ENCODE assay signal across 23 mouse cellular contexts in genomic region chr9:40794251-40794650, GRCm38 (mm10). TPM values are rescaled to one million over a fixed set of nuclear protein-coding genes. Genes with fewer than 3 reads are reported as not detected.
DNase-seq lines count a peak whose midpoint lies in the region; ATAC-seq lines count a peak whose summit lies in the region.
"Had no signal": no experiment of that assay in that cellular context is flagged by ENCODE, and none has a peak within 500 bp of the region (broad histone marks: within the 10 kb centered on the region; RNA-seq: fewer than 3 reads in every experiment).

No protein-coding gene starts in this region.

- no peaks in the 10 kb centered on the region for H3K27me3 ChIP-seq in midbrain, embryonic 11.5 days (ENCODE audit: control insufficient read depth, insufficient read depth, low read length)
- H3K27me3 ChIP-seq in midbrain, embryonic 15.5 days (replicated peaks) = no peaks in the 10 kb centered on the region
- H3K27me3 ChIP-seq in limb, embryonic 10.5 days (ENCODE audit: low read depth, poor library complexity, severe bottlenecking) = no peaks in the 10 kb centered on the region
- H3K27me3 ChIP-seq: embryonic facial prominence, embryonic 12.5 days; heart, embryonic 12.5 days; lung, embryonic 15.5 days; midbrain, embryonic 13.5 days had no signal

- peak; percentile 1 for DNase-seq in adrenal gland, postnatal 10 days
- DNase-seq in adrenal gland, postnatal 25 days = no peak
- DNase-seq in midbrain, embryonic 11.5 days (ENCODE audit: low spot score, missing footprints) = no peak
- no peak for DNase-seq in limb, embryonic 10.5 days (ENCODE audit: low spot score)
- no peak for DNase-seq in layer of hippocampus, adult 18-20 months (ENCODE audit: low spot score in 2 of 2)
- DNase-seq in frontal cortex, postnatal 36 days (ENCODE audit: low spot score in 2 of 2) = no peak
- DNase-seq: cerebellum, adult 9-10 months; embryo, embryonic 11 days; gastrocnemius, postnatal 25 days; heart, adult 11 months; kidney, adult 18-20 months; kidney, postnatal 4 days; right cerebral cortex, postnatal 4 days; thymus, adult 18-20 months; thymus, postnatal 25 days had no signal

- ATAC-seq in midbrain, embryonic 11.5 days (ENCODE audit: low FRiP score) = 0 out of 2 replicates have a peak, but pooled peaks have one; percentile 35
- no peak for ATAC-seq in midbrain, embryonic 15.5 days (replicated peaks)
- ATAC-seq: forebrain, embryonic 14.5 days; hindbrain, embryonic 16.5 days; midbrain, embryonic 13.5 days had no signal

- no peaks in the 10 kb centered on the region for H3K36me3 ChIP-seq in midbrain, embryonic 11.5 days (ENCODE audit: control insufficient read depth, insufficient read depth, low read length)
- H3K36me3 ChIP-seq in midbrain, embryonic 15.5 days (replicated peaks) = no peaks in the 10 kb centered on the region
- H3K36me3 ChIP-seq in limb, embryonic 10.5 days = no peaks in the 10 kb centered on the region
- H3K36me3 ChIP-seq: embryonic facial prominence, embryonic 12.5 days; heart, embryonic 12.5 days; lung, embryonic 15.5 days; midbrain, embryonic 13.5 days had no signal

- H3K27ac ChIP-seq in midbrain, embryonic 11.5 days (ENCODE audit: low read depth, low read length) = no peak overlapping the region
- no peak overlapping the region for H3K27ac ChIP-seq in midbrain, embryonic 15.5 days
- H3K27ac ChIP-seq in limb, embryonic 10.5 days = peak overlapping the region; percentile 19; the same call in 1 of the 2 replicates
- H3K27ac ChIP-seq: embryonic facial prominence, embryonic 12.5 days; lung, embryonic 15.5 days; midbrain, embryonic 13.5 days had no signal

- no peaks in the 10 kb centered on the region for H3K9me3 ChIP-seq in midbrain, embryonic 11.5 days (ENCODE audit: control insufficient read depth, low read length)
- H3K9me3 ChIP-seq in midbrain, embryonic 15.5 days = no peaks in the 10 kb centered on the region
- no peaks in the 10 kb centered on the region for H3K9me3 ChIP-seq in limb, embryonic 10.5 days (replicated peaks)
- H3K9me3 ChIP-seq: embryonic facial prominence, embryonic 12.5 days; heart, embryonic 12.5 days; lung, embryonic 15.5 days; midbrain, embryonic 13.5 days had no signal

- H3K4me1 ChIP-seq in midbrain, embryonic 11.5 days (ENCODE audit: control insufficient read depth, insufficient read depth, low read length) = peaks cover 5% of the 10 kb centered on the region
- H3K4me1 ChIP-seq in midbrain, embryonic 15.5 days = peaks cover 4% of the 10 kb centered on the region
- peaks cover 22% of the 10 kb centered on the region for H3K4me1 ChIP-seq in limb, embryonic 10.5 days

- H3K4me3 ChIP-seq in midbrain, embryonic 11.5 days (ENCODE audit: low read depth, low read length) = no peak overlapping the region
- no peak overlapping the region for H3K4me3 ChIP-seq in midbrain, embryonic 15.5 days
- H3K4me3 ChIP-seq in limb, embryonic 10.5 days = no peak overlapping the region
- H3K4me3 ChIP-seq: embryonic facial prominence, embryonic 12.5 days; heart, embryonic 12.5 days; lung, embryonic 15.5 days; midbrain, embryonic 13.5 days had no signal

- H3K4me2 ChIP-seq in midbrain, embryonic 11.5 days = no peak overlapping the region
- H3K4me2 ChIP-seq in midbrain, embryonic 15.5 days = no peak overlapping the region
- H3K4me2 ChIP-seq: embryonic facial prominence, embryonic 12.5 days; heart, embryonic 12.5 days; liver, embryonic 11.5 days; lung, embryonic 15.5 days; midbrain, embryonic 13.5 days had no signal

- 28% methylated on average over 5 of the region's 5 CpGs for WGBS in midbrain, embryonic 11.5 days
- WGBS in midbrain, embryonic 15.5 days = 30% methylated on average over 5 of the region's 5 CpGs
- WGBS in limb, embryonic 10.5 days = 18% methylated on average over 5 of the region's 5 CpGs

- no peak overlapping the region for H3K9ac ChIP-seq in midbrain, embryonic 11.5 days (ENCODE audit: low read length)
- no peak overlapping the region for H3K9ac ChIP-seq in midbrain, embryonic 15.5 days
- H3K9ac ChIP-seq: embryonic facial prominence, embryonic 12.5 days; heart, embryonic 12.5 days; lung, embryonic 15.5 days; midbrain, embryonic 13.5 days had no signal

RNA-seq across cellular contexts. Expression of gene Hspa8, which starts 6.5 kb away (rescaled TPM):
- total RNA-seq in adrenal gland, postnatal 10 days (2021) = 1,000 to 10,000 TPM; 1,152 to 1,293 TPM
- 1,395 and 2,721 TPM in 2 replicates for total RNA-seq in adrenal gland, postnatal 25 days (2021)
- 3,704 and 3,886 TPM in 2 replicates for polyA plus RNA-seq in midbrain, embryonic 11.5 days (2014; fragmentation: Nextera tagmentation; extraction: Ambion mirVana)
- 3,196 and 3,218 TPM in 2 replicates for polyA plus RNA-seq in midbrain, embryonic 15.5 days (2015; fragmentation: Nextera tagmentation; extraction: Ambion mirVana)
- polyA plus RNA-seq in limb, embryonic 10.5 days (2016; fragmentation: Nextera tagmentation; extraction: Ambion mirVana) = 3,450 and 4,164 TPM in 2 replicates
- 1,000 to 10,000 TPM; 2,409 to 2,534 TPM for total RNA-seq in layer of hippocampus, adult 18-20 months (2021)
